In genomic region chr11:82764438-82764924, GRCm38 (mm10) we compare ENCODE assay signal across 8 mouse cellular contexts. TPM values are rescaled to one million over a fixed set of nuclear protein-coding genes. Genes with fewer than 3 reads are reported as not detected.
A peak's percentile ranks its signal among the peaks of the same experiment; 100 is the strongest.
DNase-seq lines count a peak whose midpoint lies in the region; ATAC-seq and TF ChIP-seq lines count a peak whose summit lies in the region.

No protein-coding gene starts in this region.

- no peaks in the 10 kb centered on the region for H3K27me3 ChIP-seq in E14TG2a.4 (ENCODE audit: insufficient read depth, low read length)

- no peaks in the 10 kb centered on the region for H3K9me3 ChIP-seq in E14TG2a.4 (ENCODE audit: low read length)

- peak; percentile 32; the same call in 1 of the 2 replicates for ATAC-seq in granulocyte monocyte progenitor cell, adult 5-6 weeks (replicated peaks; ENCODE audit: poor library complexity, severe bottlenecking)
- peak; percentile 48 for ATAC-seq in megakaryocyte, adult 5-6 weeks (ENCODE audit: poor library complexity, severe bottlenecking)

- H3K36me3 ChIP-seq in E14TG2a.4 (ENCODE audit: insufficient read depth, low read length), result peaks cover 36% of the 10 kb centered on the region

- no peak for TF ChIP-seq CTCF in gastrocnemius, adult 2 months (IDR thresholded peaks at IDR 0.05)
- TF ChIP-seq CTCF in E14TG2a.4 (conservative IDR thresholded peaks at IDR 0.05; ENCODE audit: low read length), result no peak

- peak overlapping the region; percentile 92 for H3K27ac ChIP-seq in gastrocnemius, adult 2 months

- H3K4me3 ChIP-seq in gastrocnemius, adult 2 months, result peak overlapping the region; percentile 77
- H3K4me3 ChIP-seq in E14TG2a.4 (replicated peaks; ENCODE audit: low read length), result peak overlapping the region; percentile 100

- H3K4me1 ChIP-seq in E14TG2a.4 (replicated peaks; ENCODE audit: low read depth, low read length), result peaks cover 30% of the 10 kb centered on the region

- no peak for DNase-seq in gastrocnemius, adult 2 months
- DNase-seq in gastrocnemius, postnatal 25 days, result no peak
- DNase-seq in embryo, embryonic 10 days (ENCODE audit: low spot score), result no peak
- no peak for DNase-seq in thymus, adult 18-20 months
- DNase-seq in urinary bladder, postnatal 36 days (ENCODE audit: low spot score in 2 of 2), result no peak

- intact Hi-C loops in gastrocnemius, adult 2 months (cut with DNase I), result loop anchor here (1.0 to 5.0 kb wide), 3 partner anchors 17 to 128 kb away; partner anchors contain the start of genes Fndc8, Lig3, Rad51d and Rffl

RNA-seq across cellular contexts. Expression of gene Zfp830, which starts 0.3 kb away (rescaled TPM):
- 10 to 100 TPM; 15.9 to 16.8 TPM for total RNA-seq in gastrocnemius, adult 2 months (2021)
- 10 to 100 TPM; 12.6 to 14.5 TPM for total RNA-seq in gastrocnemius, postnatal 25 days (2021)
- 13.9 and 15.2 TPM in 2 replicates for total RNA-seq in granulocyte monocyte progenitor cell, adult 5-6 weeks (2014; fragmentation: Nextera tagmentation)
- total RNA-seq in granulocyte monocyte progenitor cell, adult 5-6 weeks (2017), result 44.3 and 46.4 TPM in 2 replicates
- 13.9 and 15.6 TPM in 2 replicates for total RNA-seq in megakaryocyte, adult 5-6 weeks (2015)
- 39.9 and 46.3 TPM in 2 replicates for total RNA-seq in megakaryocyte, adult 5-6 weeks (2017)

RNA-seq across cellular contexts. Expression of gene Cct6b, which starts 0.4 kb away (rescaled TPM):
- under 1 TPM; 0.18 to 0.20 TPM for total RNA-seq in gastrocnemius, adult 2 months (2021)
- total RNA-seq in gastrocnemius, postnatal 25 days (2021), result under 1 TPM in 1 of 2 experiments, not detected in 1; 0.15 TPM
- total RNA-seq in granulocyte monocyte progenitor cell, adult 5-6 weeks (2014; fragmentation: Nextera tagmentation), result 0.19 and 0.88 TPM in 2 replicates
- 0.34 TPM in 1 of 2 replicates, not detected in the other for total RNA-seq in granulocyte monocyte progenitor cell, adult 5-6 weeks (2017)
- 0.11 TPM in 1 of 2 replicates, not detected in the other for total RNA-seq in megakaryocyte, adult 5-6 weeks (2015)
- total RNA-seq in megakaryocyte, adult 5-6 weeks (2017), result not detected in 2 replicates

RNA-seq across cellular contexts. Expression of gene Lig3, which starts 16.4 kb away (rescaled TPM):
- total RNA-seq in gastrocnemius, adult 2 months (2021), result 10 to 100 TPM; 21.4 to 22.7 TPM
- 10 to 100 TPM; 15.0 to 17.4 TPM for total RNA-seq in gastrocnemius, postnatal 25 days (2021)
- total RNA-seq in granulocyte monocyte progenitor cell, adult 5-6 weeks (2014; fragmentation: Nextera tagmentation), result 41.2 and 42.0 TPM in 2 replicates
- 36.5 and 57.2 TPM in 2 replicates for total RNA-seq in granulocyte monocyte progenitor cell, adult 5-6 weeks (2017)
- total RNA-seq in megakaryocyte, adult 5-6 weeks (2015), result 14.0 and 15.7 TPM in 2 replicates
- total RNA-seq in megakaryocyte, adult 5-6 weeks (2017), result 17.7 and 20.3 TPM in 2 replicates
